Comparison of ENCODE assay signal across 21 mouse cellular contexts in genomic region chr17:73694206-73694952, GRCm38 (mm10). TPM values are rescaled to one million over a fixed set of nuclear protein-coding genes. Genes with fewer than 3 reads are reported as not detected.
"Had no signal": no experiment of that assay in that cellular context is flagged by ENCODE, and none has a peak within 500 bp of the region (broad histone marks: within the 10 kb centered on the region; RNA-seq: fewer than 3 reads in every experiment).

No protein-coding gene starts in this region.

- H3K27ac ChIP-seq: limb, embryonic 12.5 days; limb, embryonic 15.5 days; liver, embryonic 14.5 days; macrophage; midbrain, embryonic 12.5 days; midbrain, embryonic 15.5 days; neural tube, embryonic 12.5 days; neural tube, embryonic 15.5 days; stomach, postnatal 0 days had no signal

- H3K4me1 ChIP-seq: limb, embryonic 12.5 days; limb, embryonic 15.5 days had no signal

- H3K4me3 ChIP-seq: limb, embryonic 12.5 days; limb, embryonic 15.5 days; midbrain, embryonic 12.5 days; midbrain, embryonic 15.5 days; neural tube, embryonic 12.5 days; neural tube, embryonic 15.5 days had no signal

- H3K9me3 ChIP-seq: limb, embryonic 12.5 days; limb, embryonic 15.5 days; midbrain, embryonic 12.5 days; midbrain, embryonic 15.5 days; neural tube, embryonic 12.5 days; neural tube, embryonic 15.5 days had no signal

- H3K9ac ChIP-seq: limb, embryonic 12.5 days; limb, embryonic 15.5 days; liver, embryonic 14.5 days; liver, postnatal 0 days; lung, embryonic 14.5 days; midbrain, embryonic 12.5 days; midbrain, embryonic 15.5 days; neural tube, embryonic 12.5 days; neural tube, embryonic 15.5 days had no signal

- H3K4me2 ChIP-seq: limb, embryonic 12.5 days; limb, embryonic 15.5 days; liver, embryonic 11.5 days; lung, embryonic 14.5 days; midbrain, embryonic 12.5 days; midbrain, embryonic 15.5 days; neural tube, embryonic 12.5 days; neural tube, embryonic 15.5 days had no signal

- H3K27me3 ChIP-seq: limb, embryonic 15.5 days; midbrain, embryonic 12.5 days; midbrain, embryonic 15.5 days; neural tube, embryonic 12.5 days; neural tube, embryonic 15.5 days had no signal

- ATAC-seq: intestine, postnatal 0 days; liver, postnatal 0 days; lung, postnatal 0 days; midbrain, embryonic 15.5 days had no signal

- DNase-seq: left cerebral cortex, postnatal 4 days; liver, postnatal 0 days; lung, embryonic 14.5 days; retina, postnatal 1 day; right cerebral cortex, postnatal 4 days; thymus, adult 2 months; thymus, postnatal 14 days; thymus, postnatal 4 days had no signal

- H3K36me3 ChIP-seq: limb, embryonic 12.5 days; limb, embryonic 15.5 days; midbrain, embryonic 12.5 days; midbrain, embryonic 15.5 days; neural tube, embryonic 12.5 days; neural tube, embryonic 15.5 days had no signal

RNA-seq across cellular contexts. Expression of gene Galnt14, which starts 15.9 kb away (rescaled TPM):
- total RNA-seq: megakaryocyte, adult 5-6 weeks had no signal
- polyA plus RNA-seq: macrophage had no signal
